Mouse (Mus musculus) cortical plate, adult 2 months (tissue): ENCODE measurements around the gene Brsk1.

Experiments
- CTCF ChIP-seq: fragments of 200-500 bp; IDR thresholded peaks from 2 replicates; pipeline ENCODE4 v1.5.1; 2011; ENCODE audit warnings: mild to moderate bottlenecking, control low read depth, low read length; ENCODE audit not compliant: insufficient read depth; ENCODE audit errors: extremely low read depth
- POLR2A ChIP-seq: fragments of 200-500 bp; IDR thresholded peaks from 2 replicates; pipeline ENCODE4 v1.6.1; 2011; ENCODE audit warnings: mild to moderate bottlenecking, low read length, control low read depth; ENCODE audit not compliant: insufficient read depth; ENCODE audit errors: extremely low read depth

DNA sequence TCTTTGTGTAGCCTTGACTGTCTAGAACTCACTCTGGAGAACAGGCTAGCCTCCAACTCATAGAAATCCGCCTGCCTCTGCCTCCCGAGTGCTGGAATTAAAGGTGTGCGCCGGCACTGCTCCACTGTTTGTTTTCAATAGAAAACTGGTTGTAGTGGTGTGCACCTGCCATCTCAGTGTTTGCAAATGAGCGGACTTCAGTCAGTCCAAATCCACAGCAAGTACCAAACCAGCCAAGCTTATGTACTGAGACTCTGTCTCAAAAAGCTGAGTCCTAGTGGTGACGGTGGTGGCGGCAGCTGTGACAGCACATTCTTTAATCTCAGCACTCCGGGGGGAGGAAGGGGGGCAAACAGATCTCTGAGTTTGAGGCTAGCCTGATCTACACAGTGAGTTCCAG lies 21.9 kb upstream of the Brsk1 start:
- TF ChIP-seq CTCF = no peak
- TF ChIP-seq POLR2A = no peak
